Mouse (Mus musculus) midbrain, embryonic 14.5 days (tissue): Measurements from ENCODE around the gene Carmil1. TPM values are rescaled to one million over a fixed set of nuclear protein-coding genes. Genes with fewer than 3 reads are reported as not detected.

ENCODE experiments used
- ATAC-seq: fragments of 200-750 bp; cut with Nextera tagmentation; 2 replicates; pipeline ENCODE4 v1.8.0; 2017; ENCODE audit warnings: moderate number of reproducible peaks, moderate library complexity; ENCODE audit not compliant: low FRiP score, low TSS enrichment
- DNase-seq: peaks from one replicate; pipeline ENCODE4 v3.0.0-alpha.2; 2015
- H3K27ac ChIP-seq: fragments of 300-500 bp; sonication (generic); replicated peaks from 2 replicates; pipeline ENCODE4 v1.5.1; 2014; ENCODE audit warnings: mild to moderate bottlenecking, low read depth, low read length, moderate library complexity
- H3K27me3 ChIP-seq: fragments of 300-500 bp; sonication (generic); 2 replicates; pipeline ENCODE4 v1.6.1; 2014; ENCODE audit warnings: low read length, control low read depth, mixed read lengths; ENCODE audit not compliant: control insufficient read depth, insufficient read depth
- H3K36me3 ChIP-seq: fragments of 300-500 bp; sonication (generic); 2 replicates; pipeline ENCODE4 v1.6.1; 2014; ENCODE audit warnings: low read length, control low read depth; ENCODE audit not compliant: control insufficient read depth, insufficient read depth
- H3K4me1 ChIP-seq: fragments of 300-500 bp; sonication (generic); 2 replicates; pipeline ENCODE4 v1.6.1; 2014; ENCODE audit warnings: mild to moderate bottlenecking, antibody characterized with exemption, low read length, control low read depth; ENCODE audit not compliant: control insufficient read depth, insufficient read depth
- H3K4me2 ChIP-seq: fragments of 300-500 bp; sonication (generic); 2 replicates; pipeline ENCODE4 v1.6.1; 2014; ENCODE audit warnings: mild to moderate bottlenecking, low read length, moderate library complexity
- H3K4me3 ChIP-seq: fragments of 300-500 bp; sonication (generic); replicated peaks from 2 replicates; pipeline ENCODE4 v1.5.1; 2014; ENCODE audit warnings: low read depth, low read length
- H3K9ac ChIP-seq: fragments of 300-500 bp; sonication (generic); replicated peaks from 2 replicates; pipeline ENCODE4 v1.6.1; 2014; ENCODE audit warnings: mild to moderate bottlenecking, low read length, moderate library complexity
- H3K9me3 ChIP-seq: fragments of 300-500 bp; sonication (generic); 2 replicates; pipeline ENCODE4 v1.6.1; 2016; ENCODE audit warnings: low read length, control low read depth, mixed read lengths; ENCODE audit not compliant: control insufficient read depth
- WGBS: fragments of 180-500 bp; shearing (Covaris S2); extraction: QIAGEN DNeasy Blood & Tissue Kit; methylation state at CpG from one replicate; pipeline ENCODE4 v1.1.7; 2014; 5-methylcytosine and 5-hydroxymethylcytosine counted together
- polyA plus RNA-seq: library from polyadenylated mRNA; unstranded; fragments of >200 nt; fragmentation: Nextera tagmentation; extraction: Ambion mirVana; gene quantifications from 2 replicates; pipeline ENCODE4 v1.2.1, GENCODE M21; 2014

Carmil1 gene
- polyA plus RNA-seq, 1 experiment from 2014 or later: 32.3 TPM

DNA sequence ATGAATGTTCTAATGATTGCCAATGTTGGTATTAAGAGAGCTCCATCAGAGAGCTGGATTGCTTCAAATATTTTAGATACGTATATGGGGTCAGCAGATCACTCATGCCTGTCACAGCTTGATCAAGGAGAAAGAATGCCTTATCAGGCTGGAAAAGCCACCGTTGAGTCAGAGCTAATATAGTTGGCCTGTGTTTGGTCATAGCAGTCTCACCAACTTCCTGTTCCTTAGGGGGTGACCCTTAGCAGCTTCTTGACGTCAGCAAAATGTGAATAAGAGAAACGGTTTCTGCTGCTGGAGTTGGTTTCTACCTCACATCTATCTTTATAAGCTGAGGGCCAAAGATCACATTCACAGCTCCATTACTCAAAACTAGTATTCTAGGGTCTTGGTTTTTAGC lies 176.6 kb downstream of the Carmil1 start:
- H3K9me3 ChIP-seq: no peaks in the 10 kb centered on the region
- no peak overlapping the region for H3K27ac ChIP-seq
- H3K4me2 ChIP-seq: no peak overlapping the region
- no peak for ATAC-seq
- WGBS: 85% methylated on average over 4 of the region's 4 CpGs
- H3K9ac ChIP-seq: no peak overlapping the region
- no peaks in the 10 kb centered on the region for H3K27me3 ChIP-seq
- no peaks in the 10 kb centered on the region for H3K4me1 ChIP-seq
- H3K36me3 ChIP-seq: no peaks in the 10 kb centered on the region
- no peak for DNase-seq
- no peak overlapping the region for H3K4me3 ChIP-seq

DNA sequence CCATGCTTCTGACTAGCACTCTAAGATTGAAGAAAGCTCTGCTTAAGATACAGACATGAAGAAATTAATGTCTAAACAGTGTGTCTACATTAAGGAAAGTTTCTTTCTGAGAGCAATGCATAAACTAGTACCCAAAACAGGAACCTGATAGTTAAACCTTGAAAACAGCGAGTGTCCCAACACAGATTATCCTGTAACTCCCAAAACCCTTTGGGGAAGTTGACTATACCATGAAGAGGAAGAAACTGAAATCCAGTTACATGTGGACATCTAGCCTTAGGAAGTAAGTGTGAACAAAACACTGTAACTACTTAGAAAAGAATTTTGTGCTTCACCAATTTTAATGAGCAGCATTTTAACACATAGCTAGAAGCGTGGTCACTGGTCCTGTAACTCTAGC lies 177.4 kb downstream of the Carmil1 start:
- no peak overlapping the region for H3K9ac ChIP-seq
- ATAC-seq: no peak
- H3K4me2 ChIP-seq: no peak overlapping the region
- H3K9me3 ChIP-seq: no peaks in the 10 kb centered on the region
- no peaks in the 10 kb centered on the region for H3K4me1 ChIP-seq
- no peak overlapping the region for H3K27ac ChIP-seq
- 97% methylated on average over 2 of the region's 2 CpGs for WGBS
- H3K4me3 ChIP-seq: no peak overlapping the region
- H3K27me3 ChIP-seq: no peaks in the 10 kb centered on the region
- DNase-seq: no peak
- no peaks in the 10 kb centered on the region for H3K36me3 ChIP-seq

DNA sequence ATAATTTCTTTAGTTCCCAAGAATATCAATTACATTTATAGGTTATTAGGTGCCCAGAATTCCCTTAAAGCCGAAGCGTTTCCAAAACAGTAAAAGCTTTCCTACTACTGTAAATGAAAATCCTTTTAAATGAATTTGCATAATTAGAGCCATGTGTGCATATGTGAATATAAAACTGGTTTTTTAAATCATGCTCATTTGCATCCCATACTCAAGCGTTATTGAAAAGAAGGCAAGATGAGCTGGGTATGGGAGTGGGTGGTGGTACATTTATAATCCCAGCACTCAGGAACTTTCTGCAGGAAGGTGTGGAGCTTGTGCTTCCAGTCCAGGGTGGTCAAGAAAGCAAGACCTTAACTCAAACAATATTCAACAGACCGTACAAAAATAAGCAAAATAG lies 178.3 kb downstream of the Carmil1 start:
- no peaks in the 10 kb centered on the region for H3K36me3 ChIP-seq
- no peak overlapping the region for H3K27ac ChIP-seq
- ATAC-seq (no peak), DNase-seq (no peak)
- H3K4me2 ChIP-seq: no peak overlapping the region
- H3K9me3 ChIP-seq: no peaks in the 10 kb centered on the region
- 72% methylated on average over 4 of the region's 4 CpGs for WGBS
- no peak overlapping the region for H3K4me3 ChIP-seq
- H3K27me3 ChIP-seq: no peaks in the 10 kb centered on the region
- no peak overlapping the region for H3K9ac ChIP-seq
- H3K4me1 ChIP-seq: no peaks in the 10 kb centered on the region

DNA sequence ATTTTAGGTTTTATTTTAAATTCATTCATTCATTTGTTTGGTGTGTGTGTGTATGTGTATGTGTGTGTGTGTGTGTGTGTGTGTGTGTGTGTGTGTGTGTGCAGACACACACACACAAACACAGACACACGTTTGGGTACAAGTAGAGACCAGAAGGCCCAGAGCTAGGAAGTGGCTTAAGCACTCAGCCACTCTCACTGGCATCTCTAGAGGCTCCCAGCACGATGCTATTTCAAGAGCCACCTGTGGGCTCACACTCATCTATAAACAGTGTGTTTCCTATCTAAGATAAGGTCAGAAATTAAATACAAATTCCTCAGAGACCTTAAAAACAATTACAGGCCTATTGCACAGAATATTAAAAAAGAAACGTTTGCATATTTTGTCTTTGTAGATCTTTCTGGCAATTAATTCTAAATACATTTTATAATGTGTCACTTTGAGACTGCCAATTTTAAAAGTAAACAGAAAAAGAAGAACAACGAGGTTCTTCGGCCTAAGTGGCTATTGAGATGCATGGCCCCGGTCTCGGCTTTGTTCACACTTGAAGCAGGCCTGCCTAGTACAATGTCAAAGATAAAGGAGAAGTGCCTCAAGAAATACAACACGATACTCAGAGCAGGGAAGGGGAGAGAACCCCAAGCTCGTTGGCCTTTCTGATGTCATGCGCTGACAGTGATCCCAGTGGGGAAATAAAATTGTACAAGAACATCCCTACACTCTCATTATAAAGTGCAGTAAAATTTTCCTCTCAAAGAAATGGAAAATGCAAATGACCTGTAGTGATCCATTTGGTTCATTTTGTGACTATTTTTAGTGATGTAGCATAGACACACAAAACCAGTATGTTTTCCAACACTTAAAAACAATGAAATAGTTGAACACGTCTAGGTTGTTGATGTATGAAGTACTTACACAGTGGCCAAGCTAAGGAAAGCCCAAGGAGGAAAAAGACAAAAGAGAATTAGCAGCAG lies 179.2 kb downstream of the Carmil1 start:
- H3K27ac ChIP-seq: no peak overlapping the region
- no peak overlapping the region for H3K4me2 ChIP-seq
- no peaks in the 10 kb centered on the region for H3K36me3 ChIP-seq
- WGBS: 61% methylated on average over 11 of the region's 11 CpGs
- H3K9me3 ChIP-seq: no peaks in the 10 kb centered on the region
- no peak overlapping the region for H3K9ac ChIP-seq
- no peaks in the 10 kb centered on the region for H3K27me3 ChIP-seq
- H3K4me1 ChIP-seq: no peaks in the 10 kb centered on the region
- ATAC-seq: no peak
- no peak overlapping the region for H3K4me3 ChIP-seq
- DNase-seq: no peak

DNA sequence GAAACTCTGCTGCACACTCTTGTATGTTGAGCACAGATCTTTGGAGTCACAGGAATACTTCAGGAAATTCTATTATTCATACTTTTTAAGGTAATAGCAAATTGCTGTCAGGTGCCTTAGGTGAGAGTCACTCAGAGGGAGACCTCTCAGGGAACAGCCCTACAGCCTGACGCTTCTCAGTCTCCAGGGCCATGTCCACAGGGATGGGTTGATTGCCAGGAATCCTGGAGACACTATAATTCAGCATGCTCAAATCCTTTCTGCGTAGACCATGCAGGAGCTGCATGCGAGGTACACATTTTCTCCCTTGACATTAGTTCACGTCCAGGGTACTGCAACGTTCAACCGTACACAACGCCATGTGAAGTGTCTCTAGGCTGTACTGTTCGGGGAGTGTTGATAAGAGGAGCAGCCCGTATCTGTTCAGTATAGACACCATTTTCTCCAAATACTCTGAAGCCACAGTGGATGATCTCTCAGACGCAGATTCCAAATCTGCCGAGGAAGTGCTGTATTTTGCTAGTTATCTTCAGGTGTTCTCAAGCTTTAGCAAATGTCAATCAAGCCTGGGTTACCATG lies 180.0 kb downstream of the Carmil1 start:
- ATAC-seq (no peak), DNase-seq (peak; percentile 60)
- Histone ChIP-seq H3K4me3 (no peak overlapping the region), H3K4me2 (no peak overlapping the region), H3K9ac (no peak overlapping the region), H3K27ac (no peak overlapping the region), H3K9me3 (no peaks in the 10 kb centered on the region), H3K4me1 (no peaks in the 10 kb centered on the region), H3K36me3 (no peaks in the 10 kb centered on the region), H3K27me3 (no peaks in the 10 kb centered on the region)
- 82% methylated on average over 11 of the region's 11 CpGs for WGBS

DNA sequence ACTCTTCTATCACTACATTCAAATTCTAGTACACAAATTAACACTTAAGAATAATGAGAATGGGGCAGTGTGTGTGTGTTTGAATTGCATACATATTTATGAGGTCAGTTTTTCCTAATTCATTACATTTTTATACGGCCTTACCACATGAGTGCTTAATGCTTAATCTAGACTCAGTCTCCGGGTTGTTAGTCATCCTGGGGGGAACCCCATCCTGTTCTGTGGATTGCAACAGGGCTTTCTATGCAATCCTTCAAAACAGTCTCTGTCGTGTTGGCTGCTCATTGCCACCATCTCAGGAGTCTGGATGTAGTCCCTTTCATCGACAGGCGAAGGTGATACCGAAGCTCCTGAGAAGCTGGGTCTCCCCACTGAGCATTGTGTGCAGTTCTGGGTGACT lies 184.0 kb downstream of the Carmil1 start:
- Histone ChIP-seq H3K36me3 (no peaks in the 10 kb centered on the region), H3K9ac (no peak overlapping the region), H3K27ac (no peak overlapping the region), H3K4me2 (no peak overlapping the region), H3K4me3 (no peak overlapping the region), H3K27me3 (no peaks in the 10 kb centered on the region), H3K4me1 (no peaks in the 10 kb centered on the region), H3K9me3 (no peaks in the 10 kb centered on the region)
- DNase-seq (no peak), ATAC-seq (no peak)
- WGBS: 72% methylated on average over 6 of the region's 6 CpGs

DNA sequence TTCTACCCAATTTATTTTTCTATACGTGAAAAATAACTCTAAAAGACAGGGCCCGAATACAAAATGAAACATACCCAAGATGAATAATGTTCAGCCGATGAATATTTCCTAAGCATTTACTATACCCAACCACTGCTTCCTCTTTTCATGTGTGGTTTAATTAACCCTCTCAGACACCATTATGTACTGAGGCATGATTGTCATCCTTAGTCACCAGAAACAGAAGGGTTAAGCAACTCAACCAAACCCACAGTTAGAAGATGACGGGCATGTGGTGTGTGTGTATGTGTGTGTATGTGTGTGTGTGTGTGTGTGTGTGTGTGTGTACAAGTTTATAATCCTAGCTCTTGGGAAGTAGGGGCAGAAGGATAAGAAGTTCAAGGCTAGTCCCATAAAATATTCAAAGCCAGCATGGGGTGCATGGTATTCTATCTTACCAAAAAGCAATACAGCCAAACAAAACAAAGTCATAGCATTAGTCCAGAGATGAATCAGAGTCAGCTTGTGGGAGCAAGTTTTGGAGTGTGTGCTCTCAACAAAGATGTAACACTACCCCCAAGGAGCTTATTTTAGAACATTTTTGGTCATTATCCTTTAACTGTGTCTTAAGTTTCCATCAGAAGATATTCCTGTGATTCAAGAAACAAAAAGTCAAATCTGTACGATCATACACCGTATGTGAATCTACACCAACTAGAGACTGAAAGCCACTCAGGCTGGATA lies 185.6 kb downstream of the Carmil1 start:
- no peaks in the 10 kb centered on the region for H3K27me3 ChIP-seq
- DNase-seq (no peak), ATAC-seq (no peak)
- H3K4me1 ChIP-seq: no peaks in the 10 kb centered on the region
- 94% methylated on average over 6 of the region's 6 CpGs for WGBS
- H3K9ac ChIP-seq: no peak overlapping the region
- H3K36me3 ChIP-seq: no peaks in the 10 kb centered on the region
- H3K27ac ChIP-seq: no peak overlapping the region
- H3K4me2 ChIP-seq: no peak overlapping the region
- no peak overlapping the region for H3K4me3 ChIP-seq
- no peaks in the 10 kb centered on the region for H3K9me3 ChIP-seq

DNA sequence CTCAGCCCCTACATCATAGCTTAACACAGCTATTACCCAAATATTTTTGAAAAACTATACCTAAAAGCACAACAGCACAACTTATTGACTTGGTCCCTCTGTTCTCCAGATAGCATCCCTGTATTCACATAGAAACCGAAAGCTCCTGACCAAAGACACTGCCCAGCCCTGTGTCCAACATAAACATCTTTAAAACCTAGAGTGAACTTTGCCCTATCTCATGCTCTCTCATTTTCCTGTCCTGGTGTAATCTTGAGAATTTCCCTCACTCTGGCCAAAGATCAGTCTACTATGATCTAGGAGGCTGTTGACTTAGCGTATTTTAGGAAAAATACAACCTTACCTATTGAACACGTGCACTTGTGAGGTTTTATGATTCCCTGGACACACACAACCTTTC lies 187.5 kb downstream of the Carmil1 start:
- WGBS: 94% methylated on average over 3 of the region's 3 CpGs

More for the DNA sequence above, 187.5 kb downstream of the Carmil1 start:
- Histone ChIP-seq H3K36me3 (no peaks in the 10 kb centered on the region), H3K27ac (no peak overlapping the region), H3K27me3 (no peaks in the 10 kb centered on the region), H3K4me2 (no peak overlapping the region), H3K9me3 (no peaks in the 10 kb centered on the region), H3K4me1 (no peaks in the 10 kb centered on the region), H3K9ac (no peak overlapping the region), H3K4me3 (no peak overlapping the region)
- ATAC-seq (no peak), DNase-seq (no peak)
